In the genomic region with DNA sequence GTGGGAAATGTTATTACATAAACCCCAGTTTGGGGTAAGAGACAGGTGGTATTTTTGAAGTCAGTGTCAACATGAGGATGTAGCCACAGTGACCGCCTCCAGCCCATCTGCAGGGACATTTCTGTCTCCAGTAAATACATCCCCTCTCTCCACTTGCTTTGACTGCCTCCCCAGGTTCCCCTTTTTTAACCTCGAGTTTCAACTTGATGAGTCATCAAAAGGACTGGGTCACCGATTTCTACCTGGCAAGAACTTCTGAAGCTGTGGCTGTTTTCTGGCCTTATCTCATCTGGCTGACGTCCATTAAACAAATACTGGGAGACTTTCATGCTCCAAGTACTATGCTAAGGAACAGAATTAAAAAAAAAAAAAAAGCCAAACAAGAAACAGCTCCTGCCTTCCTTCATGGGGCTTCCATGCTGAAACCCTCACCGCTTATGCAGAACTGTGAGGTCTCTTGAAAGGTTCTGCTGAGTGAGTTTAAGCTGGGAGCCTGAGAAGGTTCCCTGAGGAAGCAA, we compare ENCODE assay signal across 13 mouse cellular contexts.
DNase-seq lines count a peak whose midpoint lies in the region; ATAC-seq and TF ChIP-seq lines count a peak whose summit lies in the region.
"Had no signal": no experiment of that assay in that cellular context is flagged by ENCODE, and none has a peak within 500 bp of the region (broad histone marks: within the 10 kb centered on the region; RNA-seq: fewer than 3 reads in every experiment).

No protein-coding gene starts in this region.

- H3K27me3 ChIP-seq in heart, adult 2 months (ENCODE audit: control insufficient read depth, insufficient read depth, low read length) = no peaks in the 10 kb centered on the region
- H3K27me3 ChIP-seq in spleen, adult 2 months (ENCODE audit: control insufficient read depth, insufficient read depth, low read length) = no peaks in the 10 kb centered on the region
- no peaks in the 10 kb centered on the region for H3K27me3 ChIP-seq in stomach, embryonic 15.5 days (replicated peaks)
- H3K27me3 ChIP-seq: heart, embryonic 12.5 days; neural tube, embryonic 15.5 days had no signal

- H3K27ac ChIP-seq in heart, adult 2 months = no peak overlapping the region
- no peak overlapping the region for H3K27ac ChIP-seq in spleen, adult 2 months (ENCODE audit: insufficient read depth, low read length)
- no peak overlapping the region for H3K27ac ChIP-seq in stomach, embryonic 15.5 days
- H3K27ac ChIP-seq: limb, embryonic 10.5 days; neural tube, embryonic 15.5 days had no signal

- H3K4me2 ChIP-seq in stomach, embryonic 15.5 days = no peak overlapping the region
- H3K4me2 ChIP-seq: heart, embryonic 12.5 days; neural tube, embryonic 15.5 days had no signal

- TF ChIP-seq CTCF in heart, adult 2 months (IDR thresholded peaks at IDR 0.05) = no peak
- TF ChIP-seq CTCF in spleen, adult 2 months (IDR thresholded peaks at IDR 0.05; ENCODE audit: extremely low read depth, insufficient read depth, insufficient read length, insufficient replicate concordance) = no peak

- TF ChIP-seq EP300 in heart, adult 2 months (IDR thresholded peaks at IDR 0.05; ENCODE audit: insufficient read depth, low read depth, low read length) = no peak

- H3K4me1 ChIP-seq in heart, adult 2 months (ENCODE audit: control insufficient read depth, insufficient read depth, low read length) = no peaks in the 10 kb centered on the region; the same call in 1 of the 2 replicates
- peaks cover 2% of the 10 kb centered on the region for H3K4me1 ChIP-seq in spleen, adult 2 months (ENCODE audit: control insufficient read depth, insufficient read depth, insufficient read length)
- 0 out of 2 replicates have a peak, but pooled peaks cover 2% of the 10 kb centered on the region for H3K4me1 ChIP-seq in stomach, embryonic 15.5 days
- H3K4me1 ChIP-seq: neural tube, embryonic 15.5 days had no signal

- intact Hi-C loops in heart, adult 2 months (cut with DNase I) = no loop called here

- 40% methylated on average over 5 of the region's 5 CpGs for WGBS in heart, adult 2 months
- WGBS in spleen, adult 2 months = 11% methylated on average over 5 of the region's 5 CpGs
- WGBS in stomach, embryonic 15.5 days = 43% methylated on average over 5 of the region's 5 CpGs

- H3K36me3 ChIP-seq in heart, adult 2 months (ENCODE audit: control insufficient read depth, insufficient read depth, low read length) = no peaks in the 10 kb centered on the region
- no peaks in the 10 kb centered on the region for H3K36me3 ChIP-seq in spleen, adult 2 months (ENCODE audit: control insufficient read depth, insufficient read depth, low read length)
- H3K36me3 ChIP-seq in stomach, embryonic 15.5 days = no peaks in the 10 kb centered on the region
- H3K36me3 ChIP-seq: heart, embryonic 12.5 days; limb, embryonic 10.5 days; neural tube, embryonic 15.5 days had no signal

- H3K4me3 ChIP-seq in heart, adult 2 months = no peak overlapping the region
- H3K4me3 ChIP-seq in spleen, adult 2 months (ENCODE audit: extremely low read depth, insufficient read depth, insufficient read length) = no peak overlapping the region
- H3K4me3 ChIP-seq in stomach, embryonic 15.5 days (replicated peaks) = no peak overlapping the region
- H3K4me3 ChIP-seq: heart, embryonic 12.5 days; limb, embryonic 10.5 days; neural tube, embryonic 15.5 days had no signal

- ATAC-seq in hematopoietic stem cell, adult 5-6 weeks (replicated peaks in 1 of 2; ENCODE audit: insufficient read depth in 1 of 2, low FRiP score in 2 of 2, low TSS enrichment in 1 of 2, low read depth in 1 of 2, poor library complexity in 2 of 2, severe bottlenecking in 2 of 2) = peak; percentile 92 to 94
- ATAC-seq in stomach, embryonic 15.5 days (ENCODE audit: insufficient read depth, low FRiP score, low read depth) = peak; percentile 27; the same call in 1 of the 2 replicates
- ATAC-seq: intestine, embryonic 16.5 days had no signal

- no peaks in the 10 kb centered on the region for H3K9me3 ChIP-seq in stomach, embryonic 15.5 days
- H3K9me3 ChIP-seq: heart, embryonic 12.5 days; limb, embryonic 10.5 days; neural tube, embryonic 15.5 days had no signal

- H3K79me2 ChIP-seq in heart, adult 2 months (replicated peaks; ENCODE audit: control insufficient read depth, insufficient read depth, low read length) = no peaks in the 10 kb centered on the region

- DNase-seq in heart, adult 11 months = peak; percentile 88
- DNase-seq in heart, adult 2 months = no peak
- peak; percentile 27 to 41 for DNase-seq in spleen, adult 2 months (ENCODE audit: low read depth in 1 of 2, low spot score in 2 of 2)
- DNase-seq in spleen, postnatal 14 days (ENCODE audit: low spot score in 2 of 2) = no peak
- no peak for DNase-seq in left cerebral cortex, adult 9 months (ENCODE audit: low spot score in 2 of 2)
- no peak for DNase-seq in c-Kit-positive CD71-positive TER-119-positive erythroid progenitor cells, embryonic 14.5 days (ENCODE audit: low spot score)
- DNase-seq: kidney, postnatal 4 days had no signal

- no peak for TF ChIP-seq POLR2A in heart, adult 2 months (IDR thresholded peaks at IDR 0.05; ENCODE audit: insufficient read depth, low read depth, low read length)
- no peak for TF ChIP-seq POLR2A in spleen, adult 2 months (IDR thresholded peaks at IDR 0.05; ENCODE audit: low read depth, low read length)

- H3K9ac ChIP-seq in heart, adult 2 months (ENCODE audit: low read depth, low read length) = no peak overlapping the region
- no peak overlapping the region for H3K9ac ChIP-seq in stomach, embryonic 15.5 days
- H3K9ac ChIP-seq: heart, embryonic 12.5 days; neural tube, embryonic 15.5 days had no signal

Comparison
In these comparisons a context has a peak if more than half of its experiments do, and no peak if none do; other contexts are left out.
1. DNase-seq: peak in heart, adult 11 months (single experiment) and spleen, adult 2 months (2 of 2); none in heart, adult 2 months (0 of 2), spleen, postnatal 14 days (0 of 2), left cerebral cortex, adult 9 months (0 of 2) and c-Kit-positive CD71-positive TER-119-positive erythroid progenitor cells, embryonic 14.5 days (single experiment).